11 mouse cellular contexts compared by ENCODE assay signal in the genomic region with DNA sequence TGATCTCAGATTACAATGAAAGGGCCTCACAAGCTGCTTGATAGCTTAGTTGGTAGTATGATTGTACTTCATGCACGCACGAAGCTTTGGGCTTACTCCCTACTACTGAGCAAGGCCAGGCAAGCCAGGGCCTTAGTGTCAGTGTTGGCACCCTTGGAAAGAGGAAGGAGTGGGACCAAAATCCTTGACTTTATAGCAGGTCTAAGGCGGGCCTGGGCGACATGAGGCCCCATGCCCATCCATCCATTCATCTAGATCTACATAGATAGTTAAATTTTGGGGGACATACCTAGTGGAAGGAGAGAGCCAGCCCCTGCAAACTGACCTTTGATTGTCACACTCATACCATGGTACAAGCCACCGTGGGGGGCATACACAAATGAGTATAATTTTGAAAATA. TPM values are rescaled to one million over a fixed set of nuclear protein-coding genes. Genes with fewer than 3 reads are reported as not detected.
DNase-seq lines count a peak whose midpoint lies in the region; ATAC-seq and TF ChIP-seq lines count a peak whose summit lies in the region.
"Had no signal": no experiment of that assay in that cellular context is flagged by ENCODE, and none has a peak within 500 bp of the region (broad histone marks: within the 10 kb centered on the region; RNA-seq: fewer than 3 reads in every experiment).

No protein-coding gene starts in this region.

- no peaks in the 10 kb centered on the region for H3K9me3 ChIP-seq in heart, embryonic 12.5 days (replicated peaks)
- H3K9me3 ChIP-seq in lung, embryonic 15.5 days: no peaks in the 10 kb centered on the region
- no peaks in the 10 kb centered on the region for H3K9me3 ChIP-seq in embryonic facial prominence, embryonic 15.5 days (replicated peaks)
- H3K9me3 ChIP-seq: embryonic facial prominence, embryonic 13.5 days; limb, embryonic 13.5 days had no signal

- no peaks in the 10 kb centered on the region for H3K27me3 ChIP-seq in heart, embryonic 12.5 days (replicated peaks)
- H3K27me3 ChIP-seq in lung, embryonic 15.5 days: no peaks in the 10 kb centered on the region
- H3K27me3 ChIP-seq in embryonic facial prominence, embryonic 15.5 days: no peaks in the 10 kb centered on the region
- no peaks in the 10 kb centered on the region for H3K27me3 ChIP-seq in myocyte (ENCODE audit: control insufficient read depth, insufficient read depth, insufficient read length)
- H3K27me3 ChIP-seq: embryonic facial prominence, embryonic 13.5 days; limb, embryonic 13.5 days had no signal

- H3K79me2 ChIP-seq in myocyte (ENCODE audit: control insufficient read depth, insufficient read depth): no peaks in the 10 kb centered on the region

- no peak overlapping the region for H3ac ChIP-seq in myocyte (ENCODE audit: control insufficient read depth, insufficient read length)

- TF ChIP-seq POLR2A in myocyte (IDR thresholded peaks at IDR 0.05; ENCODE audit: insufficient read length, low read depth): no peak

- no peak for ATAC-seq in heart, embryonic 12.5 days (ENCODE audit: insufficient number of reproducible peaks, low FRiP score)
- no peak for ATAC-seq in lung, embryonic 15.5 days (ENCODE audit: borderline replicate concordance, extremely low read depth, low FRiP score, low TSS enrichment)
- ATAC-seq in embryonic facial prominence, embryonic 15.5 days (ENCODE audit: insufficient number of reproducible peaks, low FRiP score, low TSS enrichment, low read depth): no peak

- 77% methylated on average over 5 of the region's 5 CpGs for WGBS in heart, embryonic 12.5 days
- WGBS in lung, embryonic 15.5 days: 86% methylated on average over 5 of the region's 5 CpGs
- WGBS in embryonic facial prominence, embryonic 15.5 days: 84% methylated on average over 5 of the region's 5 CpGs

- H3K4me3 ChIP-seq in heart, embryonic 12.5 days: no peak overlapping the region
- H3K4me3 ChIP-seq in lung, embryonic 15.5 days: no peak overlapping the region
- no peak overlapping the region for H3K4me3 ChIP-seq in embryonic facial prominence, embryonic 15.5 days (replicated peaks)
- H3K4me3 ChIP-seq in myocyte: no peak overlapping the region
- H3K4me3 ChIP-seq: embryonic facial prominence, embryonic 13.5 days; limb, embryonic 13.5 days had no signal

- peaks cover 26% of the 10 kb centered on the region for H3K36me3 ChIP-seq in heart, embryonic 12.5 days
- peaks cover 12% of the 10 kb centered on the region for H3K36me3 ChIP-seq in lung, embryonic 15.5 days
- H3K36me3 ChIP-seq in embryonic facial prominence, embryonic 15.5 days: peaks cover 27% of the 10 kb centered on the region; the same call in 1 of the 2 replicates
- H3K36me3 ChIP-seq in myocyte (ENCODE audit: control insufficient read depth, insufficient read depth): no peaks in the 10 kb centered on the region

- H3K4me2 ChIP-seq in heart, embryonic 12.5 days: no peak overlapping the region
- H3K4me2 ChIP-seq in lung, embryonic 15.5 days: no peak overlapping the region
- H3K4me2 ChIP-seq in embryonic facial prominence, embryonic 15.5 days (replicated peaks): no peak overlapping the region
- peak overlapping the region; percentile 44 for H3K4me2 ChIP-seq in myocyte (ENCODE audit: low read depth)
- H3K4me2 ChIP-seq: embryonic facial prominence, embryonic 13.5 days; limb, embryonic 13.5 days had no signal

- peaks cover 51% of the 10 kb centered on the region for H3K4me1 ChIP-seq in heart, embryonic 12.5 days (replicated peaks)
- H3K4me1 ChIP-seq in lung, embryonic 15.5 days: peaks cover 31% of the 10 kb centered on the region
- peaks cover 11% of the 10 kb centered on the region for H3K4me1 ChIP-seq in embryonic facial prominence, embryonic 15.5 days

- no peak for DNase-seq in heart, postnatal 4 days
- no peak for DNase-seq in lung, postnatal 10 days
- no peak for DNase-seq in B cell, adult 2 months
- DNase-seq in adrenal gland, postnatal 4 days (ENCODE audit: low spot score in 2 of 2): no peak
- DNase-seq: thymus, adult 18-20 months had no signal

- peak overlapping the region; percentile 79 for H3K27ac ChIP-seq in heart, embryonic 12.5 days (ENCODE audit: poor library complexity, severe bottlenecking)
- H3K27ac ChIP-seq in lung, embryonic 15.5 days: peak overlapping the region; percentile 72
- peak overlapping the region; percentile 39; the same call in 1 of the 2 replicates for H3K27ac ChIP-seq in embryonic facial prominence, embryonic 15.5 days (replicated peaks)
- H3K27ac ChIP-seq: embryonic facial prominence, embryonic 13.5 days had no signal

- H3K9ac ChIP-seq in heart, embryonic 12.5 days: no peak overlapping the region
- no peak overlapping the region for H3K9ac ChIP-seq in lung, embryonic 15.5 days
- no peak overlapping the region for H3K9ac ChIP-seq in embryonic facial prominence, embryonic 15.5 days
- H3K9ac ChIP-seq: embryonic facial prominence, embryonic 13.5 days; limb, embryonic 13.5 days had no signal

TF ChIP-seq in myocyte, 11 proteins besides CTCF, POLR2A, EP300 and RAD21:
- no peak for TF ChIP-seq TCF12 (IDR thresholded peaks at IDR 0.05; ENCODE audit: insufficient read depth, poor library complexity, severe bottlenecking)
- TF ChIP-seq POLR2AphosphoS2 (IDR thresholded peaks at IDR 0.05; ENCODE audit: insufficient read length, low read depth): no peak
- no peak for TF ChIP-seq MYOD1 (IDR thresholded peaks at IDR 0.05; ENCODE audit: control insufficient read depth in 1 of 3, insufficient read length in 2 of 3, low read depth in 2 of 3)
- no peak for TF ChIP-seq TCF3 (IDR thresholded peaks at IDR 0.05; ENCODE audit: insufficient read length, low read depth)
- TF ChIP-seq MYOG (IDR thresholded peaks at IDR 0.05; ENCODE audit: control insufficient read depth in 1 of 3, insufficient read depth in 1 of 3, insufficient read length in 2 of 3, low read depth in 2 of 3): no peak
- no peak for TF ChIP-seq USF1 (IDR thresholded peaks at IDR 0.05; ENCODE audit: low read depth)
- no peak for TF ChIP-seq SRF (IDR thresholded peaks at IDR 0.05; ENCODE audit: control insufficient read depth, insufficient read length, low read depth)
- no peak for TF ChIP-seq REST (IDR thresholded peaks at IDR 0.05; ENCODE audit: insufficient read depth, insufficient read length)
- no peak for TF ChIP-seq E2F4 (IDR thresholded peaks at IDR 0.05; ENCODE audit: insufficient read depth)
- no peak for TF ChIP-seq MAX (IDR thresholded peaks at IDR 0.05; ENCODE audit: low read depth)
- no peak for TF ChIP-seq CEBPB (IDR thresholded peaks at IDR 0.05; ENCODE audit: insufficient read depth, poor library complexity, severe bottlenecking)
TF ChIP-seq in myocyte: peak in this region for 0.

RNA-seq across cellular contexts. Expression of gene Akap5, which starts 16.3 kb away (rescaled TPM):
- polyA plus RNA-seq in heart, embryonic 12.5 days (2016; fragmentation: Nextera tagmentation; extraction: Ambion mirVana): 8.5 and 9.1 TPM in 2 replicates
- total RNA-seq in heart, postnatal 4 days (2021): 1 to 10 TPM; 3.2 to 3.3 TPM
- polyA plus RNA-seq in lung, embryonic 15.5 days (2015; fragmentation: Nextera tagmentation; extraction: Ambion mirVana): 23.3 and 28.7 TPM in 2 replicates
- 1.0 and 1.1 TPM in 2 replicates for polyA plus RNA-seq in embryonic facial prominence, embryonic 15.5 days (2015; fragmentation: Nextera tagmentation; extraction: Ambion mirVana)
- 0.02 TPM for polyA plus RNA-seq in myocyte (2012; fragmentation: generic; extraction: Trizol)
- 1 to 10 TPM; 1.9 to 2.4 TPM for total RNA-seq in adrenal gland, postnatal 4 days (2021)

RNA-seq across cellular contexts. Expression of gene Mthfd1, which starts 53.3 kb away (rescaled TPM):
- 48.0 and 48.6 TPM in 2 replicates for polyA plus RNA-seq in heart, embryonic 12.5 days (2016; fragmentation: Nextera tagmentation; extraction: Ambion mirVana)
- 10 to 100 TPM; 35.0 to 37.4 TPM for total RNA-seq in heart, postnatal 4 days (2021)
- polyA plus RNA-seq in lung, embryonic 15.5 days (2015; fragmentation: Nextera tagmentation; extraction: Ambion mirVana): 97.4 and 99.8 TPM in 2 replicates
- 54.9 and 56.6 TPM in 2 replicates for polyA plus RNA-seq in embryonic facial prominence, embryonic 15.5 days (2015; fragmentation: Nextera tagmentation; extraction: Ambion mirVana)
- polyA plus RNA-seq in myocyte (2012; fragmentation: generic; extraction: Trizol): 31.8 TPM
- 10 to 100 TPM; 48.3 to 56.2 TPM for total RNA-seq in adrenal gland, postnatal 4 days (2021)
